Mouse (Mus musculus) skeletal muscle tissue, adult 2 months (tissue): Measurements from ENCODE around the gene Cox15.

Experiments used
- DNase-seq: peaks from one replicate; pipeline ENCODE4 v3.0.0-alpha.2; 2012; ENCODE audit warnings: low read depth, low spot score

The Cox15 gene

DNA sequence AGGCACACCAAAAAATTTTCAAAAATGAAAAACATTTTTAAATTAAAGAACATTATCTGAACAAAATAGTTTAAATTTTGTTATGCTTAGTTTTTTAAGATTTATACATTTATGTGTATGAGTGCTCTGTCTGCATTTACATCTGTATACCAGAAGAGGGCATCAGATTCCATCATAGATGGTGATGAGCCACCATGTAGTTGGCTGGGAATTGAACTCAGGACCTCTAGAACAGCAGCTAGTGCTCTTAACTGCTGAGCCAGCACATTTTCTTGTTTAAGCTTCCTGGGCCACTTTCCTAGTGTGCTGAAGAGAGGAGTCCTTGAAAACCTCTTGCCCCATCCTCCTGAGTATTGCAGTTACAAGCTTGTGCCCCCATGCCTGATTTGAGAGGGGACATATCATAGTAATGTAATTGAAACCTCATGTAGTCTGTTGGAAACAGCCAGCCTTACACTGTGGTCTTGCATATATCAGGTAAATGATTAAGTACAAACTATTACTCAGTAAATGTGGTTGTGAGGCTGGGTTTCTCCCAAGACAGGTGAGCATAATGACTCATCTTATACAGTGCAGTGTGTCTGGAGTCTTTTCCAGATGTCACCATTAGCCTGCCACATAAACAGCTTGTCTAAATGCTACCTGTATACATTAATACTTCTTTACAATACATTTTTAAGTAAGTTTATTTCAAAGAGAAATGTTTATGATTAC lies 8.9 kb upstream of the Cox15 start:
- no peak for DNase-seq

DNA sequence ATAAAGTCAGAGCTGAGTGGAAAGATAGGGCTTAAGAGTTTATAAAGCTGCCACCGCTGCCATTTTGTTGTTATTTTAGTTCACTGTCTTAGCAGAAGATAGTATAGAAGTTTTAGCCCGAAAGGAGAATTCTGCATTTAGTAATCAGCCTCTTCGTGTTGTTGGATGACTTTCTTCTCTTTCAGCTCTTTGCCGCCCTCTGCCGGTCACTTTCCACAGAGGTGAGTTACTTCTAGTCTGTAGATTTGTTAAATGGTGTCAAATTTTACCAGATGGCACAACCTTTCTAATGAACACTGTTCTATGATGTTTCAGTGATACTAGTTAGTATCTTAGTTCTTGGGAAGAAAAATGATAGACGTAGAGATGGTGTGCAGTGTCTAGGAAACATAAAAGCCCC lies 7.7 kb upstream of the Cox15 start:
- DNase-seq: peak; percentile 57

GRCm38 (mm10) chr19:43754872-43755271 lies 2.1 kb upstream of the Cox15 start:
- DNase-seq: no peak

DNA sequence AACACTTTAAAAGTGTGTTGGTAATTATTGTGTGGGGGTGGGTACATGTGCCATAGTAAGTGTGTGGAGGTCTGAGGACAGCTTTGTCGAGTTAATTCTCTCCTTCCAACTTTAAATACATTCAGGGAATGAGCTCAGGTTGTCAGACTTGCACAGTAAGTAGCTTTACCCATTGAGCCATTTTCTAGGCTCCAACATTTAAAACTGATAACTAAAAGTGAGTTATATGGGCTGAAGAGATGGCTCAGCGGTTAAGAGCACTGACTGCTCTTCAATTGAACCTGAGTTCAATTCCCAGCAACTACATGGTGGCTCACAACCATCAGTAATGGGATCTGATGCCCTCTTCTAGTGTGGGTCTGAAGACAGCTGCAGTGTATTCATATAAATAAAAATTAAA lies 1.4 kb upstream of the Cox15 start:
- DNase-seq: no peak

DNA sequence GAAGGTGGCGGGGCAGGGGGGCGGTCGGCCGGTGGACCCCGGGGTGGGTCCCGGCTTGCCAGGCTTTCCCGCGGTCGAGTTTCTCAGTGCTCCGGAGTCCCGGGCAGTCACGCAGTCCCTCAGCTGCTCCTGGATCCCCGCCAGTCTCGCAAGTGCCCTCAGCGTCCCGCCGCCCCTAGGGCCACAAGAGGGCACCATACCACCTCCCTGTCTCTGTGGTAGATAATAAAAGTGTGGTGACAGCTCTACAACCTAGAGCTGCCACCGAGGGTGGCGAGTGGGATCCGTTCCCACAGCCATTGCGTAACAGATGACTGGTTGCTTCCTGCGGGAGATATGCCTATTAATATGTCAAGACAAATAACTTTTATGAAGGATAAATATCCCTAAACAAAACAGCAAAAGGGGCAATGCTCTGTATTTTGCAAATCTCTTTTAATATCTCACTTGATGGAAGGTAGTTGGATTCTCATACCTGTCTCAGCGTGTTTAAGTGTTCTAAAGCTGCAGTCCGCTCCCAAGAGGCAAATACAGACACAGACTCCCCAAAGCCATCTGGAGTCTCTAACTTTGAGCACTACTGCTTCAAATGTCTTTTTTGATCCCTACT lies 531 bp upstream of the Cox15 start:
- DNase-seq: peak; percentile 93

- DNase-seq: no peak
Observed at GRCm38 (mm10) chr19:43750008-43750407, 2.8 kb downstream of the Cox15 start.

GRCm38 (mm10) chr19:43747877-43748276 lies 4.9 kb downstream of the Cox15 start:
- DNase-seq: no peak

DNA sequence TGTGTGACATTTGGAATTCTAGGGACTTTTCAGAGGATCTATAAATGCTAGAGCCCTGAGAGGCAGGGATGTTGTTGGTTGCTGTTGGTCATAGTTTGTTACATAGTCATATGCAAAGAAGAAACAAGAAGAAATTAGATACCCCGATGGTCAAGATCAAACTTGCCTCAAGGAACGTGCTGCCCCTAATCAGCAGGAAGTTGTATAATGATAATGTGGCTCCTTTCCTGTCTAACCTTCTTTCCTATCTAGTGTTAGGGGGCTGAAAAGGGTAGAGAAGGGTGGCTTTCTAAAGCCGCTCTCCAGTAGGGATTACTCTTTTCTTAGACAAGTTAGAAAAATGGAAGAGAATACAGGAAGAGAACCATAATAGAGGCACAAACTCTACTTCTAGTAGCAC lies 7.1 kb downstream of the Cox15 start:
- DNase-seq: no peak

- DNase-seq: no peak
Observed at GRCm38 (mm10) chr19:43743401-43743800, 9.4 kb downstream of the Cox15 start.

GRCm38 (mm10) chr19:43738409-43738808 lies 14.4 kb downstream of the Cox15 start:
- DNase-seq: no peak

DNA sequence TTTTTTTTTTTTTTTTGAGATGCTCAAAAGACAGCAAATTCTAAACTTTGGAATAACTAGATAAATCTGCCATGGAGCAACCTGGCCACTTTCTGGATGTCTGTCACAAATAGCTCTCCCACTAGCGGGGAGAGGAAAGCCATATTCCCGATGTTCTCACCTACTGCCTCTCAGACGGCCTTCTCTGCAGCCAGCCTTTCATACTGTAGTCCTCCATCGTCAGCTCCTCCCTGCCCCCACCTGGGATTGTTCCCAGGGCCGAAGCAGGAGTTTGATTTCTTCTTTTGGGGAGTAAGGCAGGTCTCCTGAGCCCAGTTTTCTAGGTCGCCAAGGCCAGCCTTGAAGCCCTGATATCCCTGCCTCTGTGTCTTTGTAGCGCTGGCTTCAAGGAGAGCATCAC lies 21.6 kb downstream of the Cox15 start:
- DNase-seq: no peak

- no peak for DNase-seq
Observed at GRCm38 (mm10) chr19:43730037-43730428, 22.8 kb downstream of the Cox15 start.

DNA sequence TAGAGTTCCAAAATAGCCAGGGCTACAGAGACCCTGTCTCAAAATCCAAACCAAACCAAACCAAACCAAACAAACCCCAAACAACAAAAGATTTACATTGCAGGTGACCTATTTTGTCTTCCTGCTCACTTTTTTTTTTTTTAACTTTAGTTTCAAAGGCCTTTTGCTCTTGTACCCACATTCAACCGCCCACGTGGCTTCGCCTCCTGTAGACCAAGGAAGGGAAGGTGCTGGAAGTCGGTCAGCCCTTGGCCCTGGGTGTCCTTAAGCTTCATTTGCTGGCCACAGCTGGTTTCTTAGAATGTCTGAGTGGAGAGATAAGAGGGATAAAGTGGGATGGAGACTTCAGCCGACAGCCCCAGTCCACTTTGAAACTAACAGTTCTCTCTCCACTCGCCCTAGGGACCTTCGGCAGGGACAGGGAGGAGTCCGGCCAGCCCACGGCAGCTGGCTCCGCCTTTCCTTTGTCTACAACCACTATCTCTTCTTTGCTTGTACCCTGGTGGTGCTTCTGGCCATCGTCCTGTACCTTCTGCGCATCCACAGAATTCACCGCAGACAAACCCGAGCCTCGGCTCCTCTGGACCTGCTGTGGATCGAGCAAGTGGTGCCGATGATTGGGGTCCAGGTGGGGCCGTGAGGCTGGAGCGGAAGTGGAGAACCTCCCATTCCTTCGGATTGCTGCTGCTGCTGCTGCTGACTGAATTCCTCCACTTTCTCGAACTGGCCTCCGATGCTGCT lies 23.3 kb downstream of the Cox15 start:
- no peak for DNase-seq

- no peak for DNase-seq
Observed at GRCm38 (mm10) chr19:43726510-43727146, 26.2 kb downstream of the Cox15 start.

DNA sequence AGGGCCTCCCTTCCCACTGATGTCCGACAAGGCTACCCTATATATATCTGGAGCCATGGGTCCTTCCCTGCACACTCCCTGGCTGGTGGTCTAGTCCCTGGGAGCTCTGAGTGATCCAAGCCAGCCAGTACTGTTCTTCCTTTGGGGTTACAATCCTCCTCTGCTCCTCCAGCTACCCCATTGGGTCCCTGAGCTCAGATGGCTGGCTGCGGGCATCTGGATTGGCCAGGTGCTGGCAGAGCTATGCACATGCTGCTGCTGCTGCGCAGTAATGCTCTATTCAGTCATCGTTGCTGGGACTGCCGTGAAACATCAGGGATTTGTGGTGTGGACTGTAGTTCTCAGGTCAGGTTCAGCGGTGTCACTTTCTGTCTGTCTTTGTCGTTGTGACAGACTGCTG lies 28.0 kb downstream of the Cox15 start:
- DNase-seq: no peak

DNA sequence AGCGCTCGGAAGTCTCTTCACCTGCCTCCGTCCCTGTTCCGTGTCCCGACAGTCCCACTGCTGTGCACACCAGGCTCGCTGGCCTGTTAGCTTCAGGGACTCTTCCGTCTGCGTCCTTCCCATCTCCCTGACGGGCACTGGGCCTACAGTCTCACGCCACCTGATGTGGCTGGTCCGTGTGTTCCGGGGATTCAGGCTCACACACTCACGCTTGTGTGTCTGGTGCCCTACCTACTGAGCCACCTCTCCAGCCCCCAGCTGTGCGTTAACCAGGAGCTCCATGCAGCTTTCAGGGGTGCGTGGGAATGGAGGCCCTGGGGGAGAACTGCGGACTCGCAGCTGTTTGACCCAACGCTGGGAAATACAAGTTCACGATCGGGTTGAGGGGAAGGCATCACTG lies 28.6 kb downstream of the Cox15 start:
- no peak for DNase-seq

DNA sequence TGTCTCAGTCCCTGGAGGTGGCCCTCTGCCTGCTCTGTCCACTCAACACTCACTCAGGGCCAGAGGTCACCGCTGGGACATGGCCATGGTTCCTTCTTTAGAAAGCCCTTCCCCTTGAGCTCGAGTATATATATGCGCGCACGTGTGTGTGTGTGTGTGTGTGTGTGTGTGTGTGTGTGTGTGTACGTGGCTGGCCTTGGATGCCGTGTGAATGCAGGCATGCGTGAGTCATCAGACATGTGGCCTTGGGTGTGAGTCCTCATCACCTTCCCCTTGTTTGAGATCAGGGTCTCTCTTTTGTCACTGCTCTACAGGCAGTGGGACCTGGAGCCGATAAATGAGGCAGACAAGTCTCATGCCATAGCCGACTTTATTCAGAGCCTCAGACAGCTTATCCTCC lies 29.3 kb downstream of the Cox15 start:
- no peak for DNase-seq

DNA sequence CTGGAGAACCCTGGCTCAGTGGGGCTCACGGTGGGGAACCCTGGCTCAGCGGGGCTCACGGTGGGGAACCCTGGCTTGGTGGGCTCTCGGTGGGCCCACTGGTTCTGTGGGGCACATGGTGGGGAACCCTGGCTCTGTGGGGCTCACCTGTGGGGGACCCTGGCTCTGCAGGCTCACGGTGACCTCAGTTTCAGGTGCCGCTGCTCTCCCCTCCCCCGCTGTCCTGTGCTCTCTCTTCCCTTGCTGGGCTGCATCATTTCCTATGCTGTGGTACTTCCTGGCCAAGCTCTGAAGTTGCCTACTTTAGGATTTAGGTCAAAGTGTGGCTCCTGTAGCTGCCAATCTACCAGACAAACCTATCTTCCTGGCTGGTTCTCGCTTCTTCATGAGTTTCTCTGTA lies 29.9 kb downstream of the Cox15 start:
- DNase-seq: no peak

- no peak for DNase-seq
Observed at GRCm38 (mm10) chr19:43720061-43720460, 32.7 kb downstream of the Cox15 start.

DNA sequence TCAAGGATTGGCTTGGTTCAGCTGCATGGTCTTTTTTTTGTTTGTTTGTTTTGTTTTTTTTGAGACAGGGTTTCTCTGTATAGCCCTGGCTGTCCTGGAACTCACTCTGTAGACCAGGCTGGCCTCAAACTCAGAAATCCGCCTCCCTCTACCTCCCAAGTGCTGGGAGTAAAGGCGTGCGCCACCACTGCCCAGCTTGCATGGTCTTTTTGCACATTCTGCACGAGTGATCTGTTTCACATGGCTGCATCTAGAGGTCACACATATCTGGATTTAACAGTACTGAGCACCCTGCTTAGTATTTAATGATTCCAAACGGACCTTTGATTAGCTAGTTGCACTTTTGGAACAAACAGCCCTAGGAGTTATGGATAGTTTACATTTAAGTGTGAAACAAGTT lies 40.8 kb downstream of the Cox15 start:
- DNase-seq: no peak

GRCm38 (mm10) chr19:43711159-43711916 lies 41.5 kb downstream of the Cox15 start:
- DNase-seq: no peak

DNA sequence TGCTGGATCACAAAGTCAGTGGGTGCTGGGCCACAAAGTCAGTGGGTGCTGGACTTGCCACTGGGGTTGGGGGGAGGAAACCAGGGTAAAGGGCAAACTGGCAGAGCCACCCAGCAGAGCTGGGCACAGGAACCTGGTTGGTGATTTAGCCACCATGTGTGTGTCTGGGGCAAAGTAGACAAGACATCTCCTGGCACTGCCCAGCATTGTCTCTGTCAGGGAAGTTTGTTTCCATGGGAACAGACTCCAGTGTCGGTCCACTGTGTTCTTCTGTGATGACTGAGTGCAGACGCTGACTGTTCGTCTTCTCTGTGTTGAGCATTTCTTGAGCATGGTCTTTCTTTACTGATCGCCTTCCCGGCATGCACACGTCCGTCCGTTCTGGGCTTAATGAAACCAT lies 43.5 kb downstream of the Cox15 start:
- no peak for DNase-seq
